In genomic region chr6:85132237-85132636, GRCm38 (mm10) we compare ENCODE assay signal across 11 mouse cellular contexts. TPM values are rescaled to one million over a fixed set of nuclear protein-coding genes. Genes with fewer than 3 reads are reported as not detected.
"Had no signal": no experiment of that assay in that cellular context is flagged by ENCODE, and none has a peak within 500 bp of the region (broad histone marks: within the 10 kb centered on the region; RNA-seq: fewer than 3 reads in every experiment).

No protein-coding gene starts in this region.

RNA-seq across cellular contexts. Expression of gene Emx1, which starts 55.0 kb away (rescaled TPM):
- total RNA-seq: neutrophil, adult 5-6 weeks had no signal
- polyA plus RNA-seq: neural tube, embryonic 13.5 days; neural tube, embryonic 14.5 days; neural tube, embryonic 15.5 days; small intestine, adult 2 months; spleen, adult 2 months; stomach, embryonic 14.5 days; stomach, embryonic 15.5 days; stomach, embryonic 16.5 days; stomach, postnatal 0 days; thymus, postnatal 0 days had no signal
